Mouse (Mus musculus) forebrain, embryonic 11.5 days (tissue): ENCODE data around the gene Nos1. TPM values are rescaled to one million over a fixed set of nuclear protein-coding genes. Genes with fewer than 3 reads are reported as not detected.

Source experiments
- ATAC-seq: fragments of 200-750 bp; cut with Nextera tagmentation; replicated peaks from 2 replicates; pipeline ENCODE4 v1.8.0; 2017; ENCODE audit warnings: moderate TSS enrichment; ENCODE audit not compliant: low FRiP score
- DNase-seq: peaks from one replicate; pipeline ENCODE4 v3.0.0-alpha.2; 2017; ENCODE audit warnings: low spot score
- H3K27ac ChIP-seq: fragments of 300-500 bp; sonication (generic); 2 replicates; pipeline ENCODE4 v1.5.1; 2014; ENCODE audit warnings: low read depth, low read length
- H3K27me3 ChIP-seq: fragments of 300-500 bp; sonication (generic); 2 replicates; pipeline ENCODE4 v1.6.1; 2014; ENCODE audit warnings: mild to moderate bottlenecking, low read length, mixed read lengths; ENCODE audit not compliant: control insufficient read depth, insufficient read depth
- H3K36me3 ChIP-seq: fragments of 300-500 bp; sonication (generic); 2 replicates; pipeline ENCODE4 v1.6.1; 2014; ENCODE audit warnings: mild to moderate bottlenecking, low read length, moderate library complexity, mixed read lengths; ENCODE audit not compliant: control insufficient read depth, insufficient read depth
- H3K4me1 ChIP-seq: fragments of 300-500 bp; sonication (generic); replicated peaks from 2 replicates; pipeline ENCODE4 v1.6.1; 2014; ENCODE audit warnings: low read length, mixed read lengths; ENCODE audit not compliant: control insufficient read depth, insufficient read depth
- H3K4me2 ChIP-seq: fragments of 300-500 bp; sonication (generic); 2 replicates; pipeline ENCODE4 v1.6.1; 2014; ENCODE audit warnings: low read depth, mild to moderate bottlenecking, low read length, moderate library complexity, mixed read lengths; ENCODE audit not compliant: severe bottlenecking
- H3K4me3 ChIP-seq: fragments of 300-500 bp; sonication (generic); 2 replicates; pipeline ENCODE4 v1.5.1; 2014; ENCODE audit warnings: low read depth, low read length
- H3K9ac ChIP-seq: fragments of 300-500 bp; sonication (generic); 2 replicates; pipeline ENCODE4 v1.6.1; 2014; ENCODE audit warnings: low read length
- H3K9me3 ChIP-seq: fragments of 300-500 bp; sonication (generic); 2 replicates; pipeline ENCODE4 v1.6.1; 2016; ENCODE audit warnings: low read length, mixed read lengths; ENCODE audit not compliant: control insufficient read depth
- WGBS: fragments of 180-500 bp; shearing (Covaris S2); extraction: QIAGEN DNeasy Blood & Tissue Kit; methylation state at CpG from one replicate; pipeline ENCODE4 v1.1.7; 2014; 5-methylcytosine and 5-hydroxymethylcytosine counted together
- polyA plus RNA-seq: library from polyadenylated mRNA; unstranded; fragments of >200 nt; fragmentation: Nextera tagmentation; extraction: Ambion mirVana; gene quantifications from 2 replicates; pipeline ENCODE4 v1.2.1, GENCODE M21; 2014

Nos1 gene
- polyA plus RNA-seq, 1 experiment from 2014 or later, result 0.12 TPM

DNA sequence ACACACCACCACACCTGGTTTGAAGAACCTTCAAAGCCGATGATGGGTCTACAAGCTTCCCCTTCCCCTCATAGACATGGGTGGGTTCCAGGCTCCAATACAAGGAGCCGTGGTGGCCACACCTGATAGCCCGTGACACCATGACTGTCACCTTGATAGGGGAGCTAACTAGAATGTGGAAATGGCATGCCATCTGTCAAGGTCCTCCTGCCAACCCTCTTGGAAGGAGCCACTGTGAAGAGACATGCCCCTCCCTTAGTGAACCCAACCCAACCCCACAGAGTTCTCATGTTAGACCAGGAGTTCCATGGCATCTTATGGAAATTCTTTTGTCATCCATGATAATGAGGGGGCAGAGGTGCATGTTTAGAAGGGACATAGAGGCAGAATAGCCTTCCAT lies 156.4 kb downstream of the Nos1 start:
- H3K4me1 ChIP-seq, result 0 out of 2 replicates have a peak, but pooled peaks cover 1% of the 10 kb centered on the region
- no peak overlapping the region for H3K27ac ChIP-seq
- H3K4me3 ChIP-seq, result no peak overlapping the region
- H3K9ac ChIP-seq, result no peak overlapping the region
- H3K9me3 ChIP-seq, result no peaks in the 10 kb centered on the region
- no peak for ATAC-seq
- no peaks in the 10 kb centered on the region for H3K27me3 ChIP-seq
- H3K36me3 ChIP-seq, result no peaks in the 10 kb centered on the region
- no peak for DNase-seq
- H3K4me2 ChIP-seq, result no peak overlapping the region
- 90% methylated on average over 3 of the region's 3 CpGs for WGBS

DNA sequence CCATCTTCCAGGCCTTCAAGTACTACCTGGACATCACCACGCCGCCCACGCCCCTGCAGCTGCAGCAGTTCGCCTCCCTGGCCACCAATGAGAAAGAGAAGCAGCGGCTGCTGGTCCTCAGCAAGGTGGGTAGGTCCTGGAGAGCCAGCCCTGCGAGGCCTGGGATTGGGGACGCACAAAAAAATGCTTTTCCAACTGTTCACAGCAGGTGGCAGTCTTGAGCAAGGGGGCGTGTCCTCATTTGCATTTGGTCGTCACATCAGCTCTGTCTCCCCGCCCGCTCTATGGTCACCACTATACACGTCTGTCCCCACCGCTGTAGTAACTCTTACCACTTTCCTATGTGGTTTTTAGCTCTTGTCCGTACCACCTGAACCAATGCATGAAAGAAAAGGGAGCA lies 157.3 kb downstream of the Nos1 start:
- Histone ChIP-seq H3K27ac (no peak overlapping the region), H3K9ac (no peak overlapping the region), H3K4me1 (no peaks in the 10 kb centered on the region), H3K27me3 (no peaks in the 10 kb centered on the region), H3K4me2 (peak overlapping the region; percentile 31; the same call in 1 of the 2 replicates), H3K4me3 (no peak overlapping the region), H3K36me3 (no peaks in the 10 kb centered on the region), H3K9me3 (no peaks in the 10 kb centered on the region)
- 13% methylated on average over 14 of the region's 14 CpGs for WGBS
- DNase-seq (peak; percentile 88), ATAC-seq (no peak; the same call in 1 of the 2 replicates)

DNA sequence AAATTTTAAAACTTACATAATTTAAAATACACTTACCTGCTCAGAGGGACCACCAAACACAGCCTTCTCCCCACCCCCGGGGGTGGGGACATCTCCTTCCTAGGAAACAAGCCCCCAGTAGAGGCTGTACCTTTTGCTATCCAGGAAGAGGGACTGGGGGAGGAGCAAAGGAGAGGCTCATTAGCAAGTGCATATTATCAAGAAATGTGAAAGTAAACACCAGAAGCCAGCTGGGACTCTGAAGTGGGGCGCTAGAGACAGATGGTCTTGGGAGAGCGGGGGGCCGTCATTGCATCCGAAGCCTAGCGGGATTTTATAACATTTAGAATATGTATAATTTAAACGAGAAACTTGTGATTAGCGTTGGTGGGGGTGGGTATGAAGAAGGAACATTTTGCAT lies 158.6 kb downstream of the Nos1 start:
- Histone ChIP-seq H3K27me3 (no peaks in the 10 kb centered on the region), H3K36me3 (no peaks in the 10 kb centered on the region), H3K4me1 (no peaks in the 10 kb centered on the region), H3K9me3 (no peaks in the 10 kb centered on the region), H3K4me2 (no peak overlapping the region), H3K9ac (no peak overlapping the region), H3K4me3 (no peak overlapping the region), H3K27ac (no peak overlapping the region)
- DNase-seq (no peak), ATAC-seq (no peak)
- WGBS, result 87% methylated on average over 8 of the region's 8 CpGs

DNA sequence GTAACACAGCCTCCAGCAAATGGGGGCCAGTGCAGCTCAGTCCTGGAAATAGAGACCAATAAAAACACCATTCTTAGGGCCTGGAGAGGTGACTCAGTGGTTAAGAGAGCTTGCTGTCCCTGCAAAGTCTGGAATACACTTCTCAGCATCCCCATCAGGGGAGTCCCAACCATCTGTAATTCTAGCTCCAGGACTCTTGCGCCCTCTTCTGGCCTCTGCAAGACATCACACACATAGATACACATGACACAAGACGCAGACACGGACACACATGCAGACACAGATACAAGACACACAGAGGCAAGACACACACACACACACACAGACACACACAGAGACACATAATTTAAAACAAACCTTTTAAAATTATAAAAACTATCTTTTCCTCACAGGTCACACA lies 160.7 kb downstream of the Nos1 start:
- H3K9ac ChIP-seq, result no peak overlapping the region
- no peak overlapping the region for H3K4me2 ChIP-seq
- no peaks in the 10 kb centered on the region for H3K4me1 ChIP-seq
- no peaks in the 10 kb centered on the region for H3K36me3 ChIP-seq
- H3K9me3 ChIP-seq, result no peaks in the 10 kb centered on the region
- ATAC-seq, result no peak
- no peaks in the 10 kb centered on the region for H3K27me3 ChIP-seq
- no peak for DNase-seq
- no peak overlapping the region for H3K27ac ChIP-seq
- 73% methylated on average over 3 of the region's 3 CpGs for WGBS
- no peak overlapping the region for H3K4me3 ChIP-seq

DNA sequence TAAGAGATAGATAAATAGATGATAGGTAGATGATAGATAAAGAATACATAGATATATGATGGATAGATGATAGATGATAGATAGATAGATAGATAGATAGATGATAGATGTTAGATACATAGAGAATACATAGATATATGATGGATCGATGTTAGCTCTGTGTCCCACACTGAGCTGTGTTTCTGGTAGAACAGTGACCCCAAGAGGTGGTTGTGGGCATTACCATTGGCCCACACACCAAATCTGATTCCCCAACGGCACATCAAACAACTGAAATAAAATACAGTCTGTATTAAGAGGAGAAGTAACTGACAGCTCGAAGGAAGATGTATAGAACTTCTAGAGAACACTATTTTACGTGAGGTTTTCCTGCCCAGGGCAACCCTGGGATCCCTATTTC lies 165.8 kb downstream of the Nos1 start:
- Histone ChIP-seq H3K9ac (no peak overlapping the region), H3K4me2 (no peak overlapping the region), H3K27me3 (no peaks in the 10 kb centered on the region), H3K4me1 (no peaks in the 10 kb centered on the region), H3K9me3 (no peaks in the 10 kb centered on the region), H3K36me3 (no peaks in the 10 kb centered on the region), H3K27ac (no peak overlapping the region), H3K4me3 (no peak overlapping the region)
- 48% methylated on average over 4 of the region's 4 CpGs for WGBS
- DNase-seq (peak; percentile 69), ATAC-seq (no peak)

DNA sequence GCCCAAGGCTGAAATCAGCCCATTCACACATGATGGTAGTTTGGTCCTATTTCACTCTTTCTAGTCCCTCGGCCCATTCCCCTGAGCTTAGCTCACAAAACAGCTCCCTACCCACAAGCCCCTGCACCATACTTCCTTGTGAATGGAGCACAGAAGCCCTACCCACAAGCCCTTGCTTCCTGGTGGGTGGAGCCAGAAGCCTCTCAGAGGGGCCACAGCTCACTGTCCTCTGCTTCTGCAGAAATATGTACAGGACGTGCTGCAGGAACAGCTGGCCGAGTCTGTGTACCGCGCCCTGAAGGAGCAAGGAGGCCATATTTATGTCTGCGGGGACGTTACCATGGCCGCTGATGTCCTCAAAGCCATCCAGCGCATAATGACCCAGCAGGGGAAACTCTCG lies 168.6 kb downstream of the Nos1 start:
- Histone ChIP-seq H3K9ac (no peak overlapping the region), H3K4me2 (no peak overlapping the region), H3K27me3 (no peaks in the 10 kb centered on the region), H3K4me1 (no peaks in the 10 kb centered on the region), H3K4me3 (no peak overlapping the region), H3K36me3 (no peaks in the 10 kb centered on the region), H3K9me3 (no peaks in the 10 kb centered on the region), H3K27ac (no peak overlapping the region)
- no peak for ATAC-seq
- 84% methylated on average over 10 of the region's 10 CpGs for WGBS
- no peak for DNase-seq

DNA sequence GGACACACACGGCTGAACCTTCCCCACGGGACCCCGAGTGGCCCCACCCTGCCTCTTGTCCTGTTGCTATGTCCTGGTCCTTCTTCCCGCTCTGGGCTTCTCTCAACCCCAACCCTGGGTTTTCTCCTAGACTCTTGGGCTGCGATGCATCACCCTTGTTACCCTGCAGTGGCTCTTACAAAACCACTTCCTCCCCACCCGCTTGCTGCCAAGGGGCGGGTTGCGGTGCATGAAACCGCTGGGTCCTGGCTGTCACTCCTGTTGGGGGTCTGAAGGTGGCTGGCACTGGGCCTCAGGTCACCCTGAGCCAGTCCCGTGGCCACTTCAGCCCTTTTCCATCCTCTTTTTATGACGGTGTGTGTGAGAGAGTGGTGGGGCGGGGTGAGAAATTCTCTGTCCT lies 173.1 kb downstream of the Nos1 start:
- Histone ChIP-seq H3K4me1 (no peaks in the 10 kb centered on the region), H3K9me3 (no peaks in the 10 kb centered on the region), H3K4me3 (no peak overlapping the region), H3K27me3 (no peaks in the 10 kb centered on the region), H3K27ac (no peak overlapping the region), H3K4me2 (no peak overlapping the region), H3K36me3 (no peaks in the 10 kb centered on the region), H3K9ac (no peak overlapping the region)
- 88% methylated on average over 12 of the region's 12 CpGs for WGBS
- no peak for ATAC-seq
- no peak for DNase-seq

DNA sequence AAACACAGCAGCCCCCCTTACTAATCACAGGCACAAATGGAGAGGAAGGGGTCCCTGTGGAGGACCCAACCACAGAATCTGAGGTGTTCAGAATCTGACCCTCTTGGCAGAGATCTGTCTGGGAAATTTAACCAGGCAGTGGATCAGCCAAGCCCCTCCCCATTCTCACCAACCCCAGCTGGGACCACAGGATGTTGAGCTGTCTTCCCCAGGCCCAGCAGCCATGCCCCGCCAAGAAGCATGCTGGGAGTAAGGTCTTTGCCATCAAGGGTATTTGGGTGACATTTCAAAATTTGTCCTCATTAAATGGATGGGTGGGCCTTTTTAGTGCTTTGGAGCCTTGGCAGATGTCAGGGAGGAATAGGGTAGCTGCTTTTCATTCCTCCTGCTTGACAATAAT lies 173.6 kb downstream of the Nos1 start:
- H3K4me2 ChIP-seq, result no peak overlapping the region
- 90% methylated on average over 1 of the region's 1 CpGs for WGBS
- H3K9ac ChIP-seq, result no peak overlapping the region
- H3K27ac ChIP-seq, result no peak overlapping the region
- no peaks in the 10 kb centered on the region for H3K36me3 ChIP-seq
- H3K4me1 ChIP-seq, result no peaks in the 10 kb centered on the region
- ATAC-seq, result no peak
- H3K27me3 ChIP-seq, result no peaks in the 10 kb centered on the region
- no peak overlapping the region for H3K4me3 ChIP-seq
- no peaks in the 10 kb centered on the region for H3K9me3 ChIP-seq
- no peak for DNase-seq

DNA sequence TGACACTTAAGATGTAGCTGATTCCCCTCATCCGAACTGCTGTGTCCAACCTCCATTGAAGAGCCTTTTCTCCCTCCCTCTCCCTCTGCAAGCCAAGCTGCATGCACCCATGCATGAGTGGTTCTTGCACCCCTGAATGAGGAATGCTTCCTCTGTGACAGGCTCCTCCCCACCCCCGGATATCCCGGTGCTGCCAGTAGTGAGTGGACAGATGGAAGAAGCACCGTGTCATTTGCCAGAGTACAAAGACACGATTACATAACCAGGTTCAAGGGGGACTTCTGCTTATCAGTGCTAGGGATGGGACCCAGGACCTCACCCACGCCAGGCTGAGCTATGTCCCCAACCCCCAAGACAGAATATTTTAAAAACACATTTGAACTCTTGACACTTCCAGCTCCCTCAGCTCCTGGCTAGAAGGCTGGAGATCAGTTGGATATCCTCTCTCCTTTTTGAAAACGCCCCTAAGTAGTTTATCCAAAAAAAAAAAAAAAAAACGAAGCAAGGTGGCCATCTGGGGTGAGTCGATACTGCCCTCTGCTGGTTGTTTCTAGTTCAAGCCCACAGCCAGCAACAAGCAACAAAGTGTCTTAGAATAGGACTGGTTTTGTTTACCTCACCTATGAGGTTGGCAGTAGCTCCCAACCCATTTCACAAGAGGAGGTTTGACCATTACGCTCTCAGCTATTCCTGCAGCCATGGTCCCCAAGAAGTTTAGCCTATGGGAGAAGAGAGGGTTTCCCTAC lies 175.0 kb downstream of the Nos1 start:
- Histone ChIP-seq H3K9me3 (no peaks in the 10 kb centered on the region), H3K27ac (no peak overlapping the region), H3K36me3 (no peaks in the 10 kb centered on the region), H3K4me2 (no peak overlapping the region), H3K27me3 (no peaks in the 10 kb centered on the region), H3K4me3 (no peak overlapping the region), H3K9ac (no peak overlapping the region), H3K4me1 (no peaks in the 10 kb centered on the region)
- ATAC-seq, result no peak
- WGBS, result 46% methylated on average over 10 of the region's 10 CpGs
- DNase-seq, result no peak
